Mouse (Mus musculus): ENCODE measurements around the gene Chd2.
A peak's percentile ranks its signal among the peaks of the same experiment; 100 is the strongest.
"Not testable (repeated sequence)": the region's sequence is repeated elsewhere in the genome, so short reads cannot be mapped to it uniquely, and the experiment has no call there.

The Chd2 gene

DNA sequence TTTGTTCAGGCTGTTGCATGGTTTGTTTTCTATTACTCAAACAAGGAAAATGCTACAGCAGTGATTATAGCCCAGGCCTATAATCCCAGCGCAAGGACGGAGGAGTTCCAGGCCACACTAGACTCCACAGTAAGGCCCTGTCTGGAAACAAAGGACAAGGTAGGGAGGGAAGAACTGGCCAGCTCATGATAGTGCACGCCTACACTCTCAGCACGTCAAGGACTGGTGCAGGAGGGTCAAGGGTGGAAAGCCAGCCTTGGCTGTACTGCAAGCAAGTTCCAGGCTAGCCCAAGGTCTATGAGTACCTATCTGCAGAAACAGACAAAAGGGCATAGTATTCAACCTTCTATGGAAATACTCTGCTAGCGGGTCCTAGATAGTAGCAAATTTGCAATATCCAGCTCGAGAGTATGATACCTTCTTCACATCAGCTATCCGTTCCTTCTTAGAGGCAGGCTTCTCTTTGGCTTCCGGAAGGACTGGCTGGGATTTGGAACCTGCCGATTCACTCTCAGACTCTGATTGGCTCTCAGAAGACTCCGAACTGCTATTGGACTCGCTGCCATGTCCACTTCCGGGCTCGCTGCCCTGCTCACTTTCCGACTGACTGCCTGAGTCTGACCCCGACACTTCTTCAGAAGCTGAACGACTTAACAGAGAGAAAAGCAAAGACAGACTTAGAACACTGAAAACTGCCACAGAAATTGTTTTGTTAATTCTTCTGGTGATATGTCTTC lies 22.4 kb downstream of the Chd2 start:
- peak in 1 of 2 experiments; percentile 31 for DNase-seq

DNA sequence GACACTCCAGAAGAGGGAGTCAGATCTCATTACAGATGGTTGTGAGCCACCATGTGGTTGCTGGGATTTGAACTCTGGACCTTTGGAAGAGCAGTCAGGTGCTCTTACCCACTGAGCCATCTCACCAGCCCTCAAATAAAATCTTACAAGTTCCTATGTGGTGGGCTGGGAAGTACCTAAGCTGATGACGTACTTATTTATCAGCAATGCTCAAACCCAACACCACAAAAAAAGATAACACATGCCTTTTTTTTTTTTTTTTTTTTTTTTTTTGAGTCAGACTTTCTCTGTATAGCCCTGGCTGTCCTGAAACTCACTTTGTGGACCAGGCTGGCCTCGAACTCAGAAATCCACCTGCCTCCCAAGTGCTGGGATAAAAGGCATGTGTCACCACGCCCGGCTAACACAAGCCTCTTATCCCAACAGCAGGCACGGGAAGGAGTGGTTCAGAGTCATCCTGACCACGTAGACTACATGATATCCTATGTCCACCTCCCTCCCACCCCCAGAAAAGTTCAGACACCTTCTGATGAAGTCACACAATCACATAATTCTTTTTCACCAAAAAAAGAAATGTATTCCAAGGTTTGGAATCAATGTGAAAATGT lies 23.2 kb downstream of the Chd2 start:
- not testable (repeated sequence) for DNase-seq

DNA sequence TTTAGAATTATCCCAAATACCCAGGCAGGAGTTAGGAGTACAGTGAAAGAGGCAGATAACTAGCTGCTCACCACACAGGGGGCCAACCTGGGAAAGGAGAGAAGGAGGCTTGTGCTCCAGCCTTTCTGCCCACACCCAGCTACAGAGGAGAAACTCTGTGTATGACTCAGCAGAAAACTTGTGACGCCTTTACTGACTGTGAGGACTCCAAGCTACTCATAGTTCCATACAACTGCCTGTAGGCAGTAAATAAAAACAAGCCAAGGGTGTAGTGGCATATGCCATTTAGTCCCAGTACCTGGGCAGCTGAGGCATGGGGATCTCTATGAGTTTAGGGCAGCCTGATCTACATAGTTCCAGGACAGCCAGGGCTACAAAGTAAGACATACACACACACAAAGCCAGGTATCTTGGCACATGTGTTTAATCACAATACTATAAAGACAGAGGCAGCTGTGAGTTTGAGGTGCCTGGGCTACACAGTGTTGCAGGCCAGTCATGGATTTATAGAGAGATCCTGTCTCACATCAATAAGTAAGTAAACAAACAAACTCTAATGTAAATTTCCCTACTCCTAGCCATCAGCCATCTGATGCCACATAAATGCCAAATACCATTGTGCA lies 24.1 kb downstream of the Chd2 start:
- no peak for DNase-seq

DNA sequence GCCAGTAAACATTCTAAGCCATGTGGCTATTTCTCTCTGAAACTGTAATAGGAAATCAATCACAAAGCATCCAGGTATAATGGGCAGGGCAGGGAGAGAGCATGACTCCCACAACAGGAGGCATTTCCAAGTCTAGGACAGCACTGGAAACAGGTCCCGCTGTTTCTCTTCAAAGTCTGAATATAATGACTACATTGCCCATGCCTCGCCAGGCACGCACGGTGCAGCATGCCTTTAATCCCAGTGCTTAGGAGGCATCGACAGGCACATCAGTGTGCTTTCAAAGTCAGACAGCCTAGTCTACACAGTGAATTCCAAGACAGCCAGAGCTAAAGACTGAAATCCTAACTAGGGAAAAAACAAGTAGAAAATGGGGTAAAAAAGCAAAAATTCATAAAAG lies 24.8 kb downstream of the Chd2 start:
- no peak for DNase-seq

DNA sequence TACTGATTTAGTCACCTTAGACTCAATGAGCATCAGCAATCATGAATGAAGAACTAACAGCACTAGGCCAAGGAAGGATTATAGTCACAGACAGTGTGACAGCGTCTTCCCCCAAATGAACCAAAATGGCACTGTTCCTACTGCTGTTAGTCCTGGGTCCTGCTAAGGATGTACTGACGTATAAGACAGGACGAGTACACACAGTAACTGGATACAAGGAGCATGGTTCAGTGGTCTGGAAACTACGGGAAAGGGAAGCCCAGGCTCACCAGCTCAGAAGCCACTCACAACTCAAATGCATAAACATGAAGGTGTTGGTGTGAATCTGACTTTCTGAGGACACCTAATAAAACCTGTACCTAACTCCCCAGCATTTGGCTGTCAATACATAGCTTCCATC lies 27.1 kb downstream of the Chd2 start:
- DNase-seq: no peak

DNA sequence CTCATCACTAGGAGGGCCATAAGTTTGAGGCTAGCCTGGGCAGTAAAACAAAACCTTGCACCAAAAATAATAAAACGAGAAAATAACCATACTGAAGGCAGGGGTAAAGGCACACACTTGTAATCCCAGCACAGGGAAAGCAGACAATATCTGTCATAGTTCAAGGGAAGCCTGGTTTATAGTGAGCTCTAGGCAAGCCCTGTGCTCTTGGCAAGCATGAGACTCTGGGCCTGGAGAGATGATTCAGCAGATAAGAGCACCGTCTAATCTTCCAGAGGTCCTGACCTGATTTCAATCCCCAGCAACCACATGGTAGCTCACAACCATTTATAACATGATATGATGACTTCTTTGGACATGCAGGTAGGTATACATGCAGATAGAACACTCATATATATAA lies 29.2 kb downstream of the Chd2 start:
- DNase-seq: no peak

DNA sequence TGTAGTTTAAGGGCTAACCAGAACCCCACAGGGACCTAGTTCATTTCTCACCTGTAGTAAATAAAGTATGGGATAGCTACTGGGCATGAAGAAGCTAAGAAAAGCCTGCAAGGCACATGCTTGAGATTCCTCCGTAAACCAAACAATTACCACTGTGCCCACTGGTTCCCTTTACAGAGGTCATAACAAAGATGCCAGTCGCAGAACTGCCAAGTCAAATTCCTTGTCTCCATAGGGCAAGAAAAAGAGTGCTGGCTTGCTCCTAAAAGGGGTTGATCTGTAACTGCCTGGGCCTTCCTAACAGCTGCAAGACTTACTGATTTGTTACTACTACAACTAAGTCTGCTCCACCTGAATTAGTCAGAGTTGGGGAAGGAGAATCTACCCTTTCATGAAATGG lies 32.9 kb downstream of the Chd2 start:
- no peak for DNase-seq

DNA sequence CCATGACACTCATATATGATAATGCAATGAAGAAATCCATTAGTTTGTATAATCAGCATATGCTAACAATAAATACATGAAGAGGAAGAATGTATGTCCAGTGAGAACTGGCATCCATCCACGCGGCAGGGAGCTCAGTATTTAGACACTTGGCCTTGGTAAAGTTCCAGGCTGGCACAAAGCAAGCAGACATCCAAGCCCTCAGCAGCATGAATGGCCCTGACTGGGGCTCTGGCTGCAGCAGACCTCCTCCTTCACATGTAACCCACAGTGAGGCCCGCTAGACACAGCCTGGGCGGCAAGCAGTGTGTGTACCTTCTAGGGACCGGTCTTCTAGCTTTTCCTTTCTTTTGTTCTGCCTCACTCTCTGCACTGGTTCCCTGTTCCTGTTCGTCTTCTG lies 34.1 kb downstream of the Chd2 start:
- peak; percentile 83 to 86 for DNase-seq

DNA sequence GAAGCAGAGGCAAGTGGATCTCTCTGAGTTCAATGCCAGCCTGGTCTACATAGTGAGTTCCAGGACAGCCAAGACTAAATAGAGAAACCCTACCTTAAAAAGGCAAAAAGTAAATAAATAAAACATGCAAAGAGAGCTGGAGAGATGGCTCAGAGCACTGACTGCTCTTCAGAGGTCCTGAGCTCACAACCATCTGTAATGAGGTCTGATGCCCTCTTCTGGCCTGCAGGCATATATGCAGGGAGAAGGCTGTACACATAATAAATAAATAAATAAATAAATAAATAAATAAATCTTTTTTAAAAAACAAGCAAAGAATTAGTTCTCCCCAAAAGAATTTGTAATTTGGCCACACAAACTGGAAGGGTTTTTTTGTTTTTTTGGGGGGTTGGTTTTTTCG lies 34.8 kb downstream of the Chd2 start:
- DNase-seq: no peak

DNA sequence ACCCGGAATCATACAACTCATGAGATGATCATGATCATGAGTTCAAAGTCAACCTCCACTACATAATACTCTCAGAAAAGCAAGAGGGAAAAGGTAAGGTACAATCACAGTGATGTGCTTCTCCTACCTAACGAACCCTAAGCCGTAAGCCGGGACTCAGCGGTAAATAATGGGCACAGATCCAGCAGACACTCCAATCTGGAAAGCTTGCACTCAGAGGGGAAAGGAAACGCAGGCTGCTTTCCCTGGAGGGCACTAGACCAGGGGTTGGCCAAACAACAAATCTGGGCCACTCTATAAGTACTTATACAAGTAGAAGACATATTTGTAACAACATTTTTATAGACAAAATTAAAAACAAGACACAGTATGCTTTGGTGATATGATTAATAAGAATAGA lies 36.4 kb downstream of the Chd2 start:
- peak; percentile 32 to 44 for DNase-seq

DNA sequence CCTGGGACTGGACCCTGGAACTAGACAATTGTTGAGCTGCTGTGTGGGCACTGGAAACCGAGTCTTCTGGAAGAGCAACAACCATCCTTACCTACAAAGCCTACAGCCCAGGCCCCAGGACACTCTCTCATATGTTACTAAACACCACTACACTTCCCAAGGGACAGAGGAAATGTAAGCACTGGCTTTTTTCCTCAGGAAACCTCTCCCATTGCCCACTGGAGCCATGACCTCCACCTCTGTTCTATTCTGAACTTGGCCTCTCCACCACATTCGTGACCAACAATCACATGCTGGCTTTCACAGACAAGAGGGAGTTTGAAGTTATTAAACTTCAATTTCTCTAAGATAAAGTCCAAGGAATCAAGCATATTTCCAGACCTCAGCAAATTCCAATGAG lies 43.4 kb downstream of the Chd2 start:
- DNase-seq: no peak

DNA sequence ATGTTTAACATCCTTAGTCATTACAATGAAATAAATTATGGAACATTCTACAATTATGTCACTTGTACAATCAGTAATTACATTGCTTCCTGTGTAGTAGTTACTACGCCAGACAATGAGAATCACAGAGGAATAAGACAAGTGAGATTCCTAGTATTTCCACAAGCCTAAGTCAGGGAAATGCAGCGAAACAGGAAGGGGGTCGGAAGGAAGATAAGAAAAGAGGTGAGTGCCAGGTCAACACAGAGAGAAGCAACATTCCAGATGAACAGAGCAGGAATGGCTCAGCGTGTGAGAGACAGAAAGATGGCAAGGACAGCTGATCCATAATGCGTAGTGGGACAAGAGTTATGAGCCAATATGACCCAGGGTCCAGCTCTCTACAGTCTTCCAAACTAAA lies 52.4 kb downstream of the Chd2 start:
- no peak for DNase-seq

DNA sequence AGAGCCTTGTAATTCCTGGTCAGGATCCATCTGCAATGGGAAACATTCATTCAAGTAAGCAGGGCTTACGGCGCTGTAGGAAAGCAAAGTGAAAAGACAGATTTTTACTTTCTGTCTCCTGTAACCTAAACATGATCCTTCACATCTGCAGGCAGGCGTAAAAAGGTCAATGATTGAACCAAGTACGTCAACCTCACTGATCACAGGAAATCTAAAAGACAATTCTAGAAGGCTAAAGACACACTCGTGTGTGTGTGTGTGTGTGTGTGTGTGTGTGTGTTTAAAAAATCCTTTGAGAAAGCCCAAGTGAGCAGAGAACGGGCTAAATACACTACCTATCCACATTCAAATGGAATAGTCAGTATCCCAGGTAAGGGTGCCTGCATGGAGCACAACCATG lies 60.5 kb downstream of the Chd2 start:
- DNase-seq: no peak

DNA sequence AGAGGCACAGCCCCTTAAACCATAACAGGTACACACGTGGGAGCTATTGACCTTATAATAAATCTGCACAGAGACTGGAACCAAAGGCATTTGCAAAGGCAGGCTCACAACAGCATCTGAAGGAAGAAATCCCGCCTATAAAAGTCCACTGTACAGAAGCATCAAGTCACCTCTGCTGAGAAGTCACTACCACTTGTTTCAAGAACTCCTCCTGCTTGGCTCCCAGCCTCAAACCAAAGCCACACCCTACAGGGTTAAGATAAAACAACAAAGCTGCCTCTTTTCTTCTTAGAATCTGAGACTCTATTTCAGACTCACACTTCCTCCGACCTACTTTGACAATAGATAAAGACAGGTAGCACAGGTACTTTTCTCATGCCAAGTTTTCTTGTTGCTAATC lies 62.1 kb downstream of the Chd2 start:
- DNase-seq: no peak

DNA sequence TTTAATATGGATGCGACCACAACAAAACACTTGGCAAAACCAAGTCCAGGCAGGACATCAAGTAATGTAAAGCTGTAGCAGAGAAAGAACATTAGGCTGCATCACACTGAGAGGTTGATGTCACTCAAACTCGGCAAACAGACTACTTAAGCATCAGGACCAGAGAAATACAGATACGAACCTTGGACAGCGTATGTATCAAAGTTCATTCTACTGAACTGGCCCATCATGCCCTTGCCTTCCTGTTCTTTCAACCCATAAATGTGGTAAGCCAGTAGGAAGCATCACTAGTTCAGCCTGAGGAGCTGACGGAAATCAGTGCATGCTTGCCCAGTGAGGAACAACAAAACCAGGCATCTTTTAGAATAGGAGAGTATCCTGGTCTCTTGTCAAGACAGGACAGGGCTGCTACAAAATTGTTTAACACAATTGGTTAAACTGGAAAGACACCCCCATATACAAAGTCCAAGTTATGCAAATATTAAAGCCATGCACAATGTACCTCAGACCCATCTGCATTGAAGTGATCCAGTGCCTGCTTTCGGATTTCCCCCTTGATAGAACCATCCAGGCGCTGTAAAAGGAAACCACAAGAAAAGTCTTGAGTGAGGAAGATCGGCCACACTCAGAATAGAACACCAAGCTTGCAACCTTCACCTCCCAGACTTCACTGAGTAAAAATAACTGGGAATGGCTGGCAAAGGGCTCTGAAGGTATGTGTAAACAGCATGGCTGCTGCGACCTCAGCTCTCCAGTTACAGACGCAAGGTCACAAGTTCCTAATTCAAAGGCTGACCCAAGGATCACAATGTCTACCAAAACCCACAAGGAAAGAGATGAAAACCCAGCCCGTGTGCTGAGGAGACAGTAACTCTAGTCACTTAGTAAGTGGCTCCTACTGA lies 63.2 kb downstream of the Chd2 start:
- no peak for DNase-seq

DNA sequence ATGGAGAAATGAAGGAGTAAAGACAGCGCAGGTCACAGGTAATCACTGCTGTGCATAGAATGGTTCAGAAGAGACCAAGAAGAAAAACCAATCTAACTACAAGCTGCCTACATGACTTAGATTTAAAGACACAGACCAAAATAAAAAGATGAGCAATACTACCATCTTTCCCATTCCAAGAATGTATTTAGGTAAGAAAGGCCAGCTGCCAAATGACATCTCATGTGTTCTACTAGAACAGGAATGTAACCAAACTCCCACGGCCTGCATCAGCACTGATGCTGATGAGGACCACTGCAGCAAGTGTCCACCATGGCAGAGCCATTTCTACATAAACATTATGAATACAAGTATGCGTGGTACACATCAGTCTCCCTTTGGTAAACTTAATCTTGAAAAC lies 73.9 kb downstream of the Chd2 start:
- no peak for DNase-seq

DNA sequence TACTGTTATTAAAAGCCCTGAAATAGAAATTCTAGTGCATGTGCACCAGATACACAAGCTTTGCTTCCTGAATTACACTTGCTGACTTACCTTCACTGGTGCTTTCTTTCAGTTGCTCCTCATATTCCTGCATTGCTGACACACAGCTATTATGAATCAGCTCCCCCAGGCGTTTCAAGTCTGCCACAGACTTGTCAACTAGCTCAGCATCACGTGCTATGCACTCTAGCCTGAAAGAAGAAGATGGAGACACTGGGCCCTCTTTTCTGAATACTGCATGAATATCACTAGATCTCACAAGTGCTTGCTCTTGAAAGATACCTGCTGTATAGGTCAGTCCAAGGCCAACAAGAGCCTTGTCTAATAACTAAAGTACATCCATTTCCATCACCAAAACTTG lies 78.1 kb downstream of the Chd2 start:
- DNase-seq: no peak

DNA sequence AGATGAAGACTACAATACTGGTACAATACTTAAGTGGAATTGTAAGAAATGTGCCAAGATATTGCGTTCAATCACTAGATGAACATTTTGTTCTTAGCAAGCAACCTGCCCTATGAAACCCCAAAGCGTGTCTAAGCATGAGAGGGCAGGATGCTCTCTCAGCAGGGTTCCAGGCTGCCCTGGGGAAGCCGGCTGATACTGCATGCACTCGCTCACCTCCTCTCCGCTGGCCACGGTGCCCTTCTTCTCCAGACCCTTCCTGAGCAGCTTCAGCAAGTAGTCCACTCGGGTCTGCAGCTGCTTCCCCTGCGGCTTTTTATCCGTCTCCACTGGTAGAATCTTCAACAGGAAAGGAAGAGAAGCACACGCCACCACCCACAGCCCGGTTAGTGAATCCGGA lies 87.5 kb downstream of the Chd2 start:
- peak; percentile 25 to 26 for DNase-seq

DNA sequence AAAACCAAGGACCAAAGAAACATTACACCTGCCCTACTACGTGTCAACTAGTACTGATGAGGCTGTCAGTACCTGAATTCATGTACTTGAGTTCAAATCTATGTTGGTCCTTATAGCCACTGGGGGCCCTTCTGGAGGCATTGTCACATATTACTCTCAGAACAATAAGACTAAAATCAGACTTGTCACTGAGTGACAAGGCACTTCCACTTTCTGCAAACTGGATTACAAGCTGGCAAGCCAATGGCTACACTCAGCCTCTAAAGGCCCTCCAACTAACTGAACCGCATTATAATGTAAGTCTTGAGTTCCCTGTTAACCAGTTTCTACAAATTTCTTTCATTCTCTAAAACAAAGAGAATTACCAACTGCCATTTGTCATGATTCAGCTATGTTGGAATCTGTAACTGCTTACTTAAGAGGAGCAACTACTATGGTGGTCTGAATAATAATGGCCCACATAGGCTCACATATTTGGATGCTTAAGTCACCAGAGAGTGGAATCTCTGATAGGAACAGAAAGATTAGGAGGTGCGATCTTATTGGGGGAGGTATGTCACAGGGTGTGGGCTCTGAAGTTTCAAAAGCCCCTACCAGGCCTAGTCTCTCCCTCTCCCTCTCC lies 89.3 kb downstream of the Chd2 start:
- DNase-seq: no peak

DNA sequence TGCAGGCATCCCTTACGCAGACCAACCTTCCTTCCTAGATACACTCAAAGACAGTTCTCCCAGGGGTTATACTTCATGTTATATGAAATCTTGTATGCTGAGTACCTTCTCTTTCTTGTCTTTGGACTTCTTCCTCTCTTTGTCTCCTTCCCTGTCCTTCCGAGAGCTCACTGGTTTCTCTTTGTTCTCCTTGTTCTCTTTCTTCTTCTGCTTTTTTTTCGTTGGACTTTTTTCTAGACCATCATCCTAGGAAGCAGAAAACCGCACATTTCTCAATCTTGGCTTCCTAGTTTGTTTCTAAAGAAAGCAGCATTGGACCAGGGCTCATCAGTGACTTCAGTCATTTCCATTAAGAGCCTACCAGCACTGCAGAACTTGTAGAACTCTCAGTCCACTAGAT lies 90.0 kb downstream of the Chd2 start:
- DNase-seq: no peak

DNA sequence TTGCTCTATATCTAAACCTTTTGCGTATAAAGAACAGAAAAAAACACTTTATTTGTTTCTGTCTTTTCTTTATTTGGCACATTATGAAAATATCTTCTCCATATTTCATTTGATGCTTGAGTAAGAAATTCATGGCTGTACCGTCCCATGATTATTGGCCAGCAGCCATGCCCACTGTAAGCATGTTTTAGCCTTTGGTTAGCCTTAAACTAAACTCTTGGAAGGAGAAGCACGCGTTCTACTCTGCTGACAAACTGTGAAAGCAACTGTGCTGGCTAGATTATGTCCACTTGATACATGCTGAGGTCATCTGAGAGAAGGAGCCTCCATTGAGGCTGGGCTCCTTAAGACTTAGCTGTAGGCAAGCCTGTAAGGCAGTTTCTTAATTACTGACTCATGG lies 99.4 kb downstream of the Chd2 start:
- no peak for DNase-seq

DNA sequence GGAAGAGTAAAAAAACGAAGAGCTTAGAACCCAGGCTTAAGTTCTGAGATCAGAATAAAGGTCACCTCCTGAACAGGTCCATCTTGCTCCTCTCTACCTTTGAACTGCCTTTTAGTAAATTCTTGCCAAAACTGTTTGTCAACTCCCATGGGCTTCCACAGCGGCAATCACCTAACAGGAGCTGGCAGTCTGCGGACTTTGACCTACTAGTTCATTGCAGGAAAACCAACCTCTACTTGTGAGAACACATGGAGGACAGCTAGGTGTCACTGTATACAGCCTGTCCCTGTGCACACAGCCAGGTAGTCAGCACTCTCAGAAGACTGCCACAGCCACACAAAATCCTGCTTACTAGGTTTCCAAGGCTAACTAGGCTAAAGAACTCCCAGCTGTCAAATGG lies 99.8 kb downstream of the Chd2 start:
- no peak for DNase-seq

DNA sequence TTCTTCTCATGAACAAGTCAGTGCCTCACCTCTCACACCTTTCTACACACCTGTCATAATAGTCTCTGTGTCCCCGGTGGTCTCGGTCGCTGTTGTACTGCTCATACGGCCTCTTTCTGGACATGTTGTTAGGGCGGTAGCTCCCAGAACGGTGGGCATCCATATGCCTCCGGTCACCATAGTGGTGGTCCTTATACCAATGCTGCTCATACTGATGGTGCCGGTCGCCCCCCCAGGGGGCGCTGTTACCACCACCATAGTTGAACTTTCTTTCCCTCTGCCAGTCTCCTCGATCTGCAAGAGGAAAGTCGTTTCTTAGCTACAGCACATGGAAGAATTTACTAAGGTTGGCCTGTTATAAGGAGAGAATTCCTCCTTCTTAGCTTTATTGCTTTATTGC lies 105.9 kb downstream of the Chd2 start:
- DNase-seq: peak in 1 of 2 experiments; percentile 40

Data from cerebellum, postnatal 14 days (tissue).